Mouse (Mus musculus) ES-CJ7 (cell line): Measurements from ENCODE around the gene Lrrk1.

Experiments
- DNase-seq: peaks from one replicate; pipeline ENCODE4 v3.0.0; 2011; ENCODE audit warnings: low read depth, low spot score

Lrrk1 gene

DNA sequence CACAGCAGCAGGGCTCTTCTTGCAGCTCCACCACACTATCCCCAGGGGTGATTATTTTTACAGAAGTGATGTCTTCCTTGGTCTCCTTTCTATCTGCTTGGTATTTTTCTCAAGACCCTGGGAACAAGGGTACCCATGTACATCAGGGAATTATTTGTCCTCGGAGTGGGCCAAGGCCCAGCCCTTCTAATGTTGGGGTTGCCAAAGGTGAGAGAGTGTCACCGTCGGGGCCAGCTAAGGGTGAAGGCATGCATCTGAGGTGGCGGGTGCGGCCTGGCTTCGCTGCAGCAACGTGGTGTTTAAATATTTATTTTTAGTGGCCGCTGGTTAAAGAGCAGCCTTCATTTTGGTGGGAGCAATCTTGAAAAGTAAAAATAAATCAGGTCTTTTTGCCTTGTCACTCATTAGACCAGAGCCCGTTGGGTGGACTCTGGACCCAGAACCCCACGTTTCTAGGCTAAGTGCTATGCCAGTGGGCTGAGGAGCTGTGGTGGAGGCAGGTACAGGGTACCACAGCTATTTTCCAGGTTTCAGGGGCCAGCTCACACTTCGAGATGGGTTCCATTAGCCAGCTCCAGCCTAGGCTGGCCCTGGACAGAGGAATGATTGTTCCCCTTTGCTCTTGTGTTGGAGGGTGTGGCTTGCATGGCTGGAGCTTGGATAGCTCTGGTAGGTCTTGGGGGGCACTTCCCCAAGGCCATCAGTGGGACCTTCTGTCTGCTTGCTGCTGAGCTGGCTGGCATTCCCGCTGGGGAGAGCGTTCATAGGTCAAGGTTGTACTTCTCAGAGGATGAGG, 160.1 kb downstream of the Lrrk1 start:
- no peak for DNase-seq

DNA sequence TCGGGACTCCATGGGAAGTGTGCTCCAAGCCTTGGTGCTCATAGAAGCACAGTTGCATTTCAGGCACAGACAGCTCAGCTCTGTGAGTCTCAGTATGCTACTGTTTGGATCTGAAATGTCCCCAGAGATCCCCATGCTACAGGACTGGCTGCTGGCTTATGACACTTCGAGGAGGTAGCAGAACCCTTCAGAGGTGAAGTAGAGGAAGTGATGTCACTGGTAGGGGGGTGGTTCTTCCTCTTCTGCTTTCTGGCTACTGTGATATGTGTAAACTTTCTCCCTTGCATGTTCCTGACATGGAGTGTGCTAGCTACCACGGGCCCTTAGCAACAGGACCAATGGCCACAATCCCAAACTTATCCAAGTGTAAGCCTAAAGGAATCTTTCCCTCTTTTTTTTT, 162.3 kb downstream of the Lrrk1 start:
- no peak for DNase-seq

DNA sequence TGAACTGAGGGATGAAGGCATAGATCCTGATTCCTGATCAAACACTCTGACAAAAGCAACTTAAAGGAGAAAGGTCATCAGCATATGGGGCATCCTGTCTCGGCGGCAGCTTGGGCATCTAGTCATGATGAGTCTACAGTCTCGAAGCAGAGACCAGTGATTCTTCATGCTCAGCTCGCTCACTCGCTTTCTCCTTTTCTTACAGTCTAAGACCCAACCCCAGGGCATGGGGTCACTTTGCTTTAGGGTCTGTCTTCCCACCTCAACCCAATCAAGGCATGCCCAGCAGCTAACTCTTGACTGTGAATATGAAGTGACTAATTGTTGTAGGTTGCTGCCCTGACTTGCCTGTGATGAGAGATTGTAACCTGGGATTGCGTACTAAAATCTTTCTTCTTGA, 163.6 kb downstream of the Lrrk1 start:
- no peak for DNase-seq

DNA sequence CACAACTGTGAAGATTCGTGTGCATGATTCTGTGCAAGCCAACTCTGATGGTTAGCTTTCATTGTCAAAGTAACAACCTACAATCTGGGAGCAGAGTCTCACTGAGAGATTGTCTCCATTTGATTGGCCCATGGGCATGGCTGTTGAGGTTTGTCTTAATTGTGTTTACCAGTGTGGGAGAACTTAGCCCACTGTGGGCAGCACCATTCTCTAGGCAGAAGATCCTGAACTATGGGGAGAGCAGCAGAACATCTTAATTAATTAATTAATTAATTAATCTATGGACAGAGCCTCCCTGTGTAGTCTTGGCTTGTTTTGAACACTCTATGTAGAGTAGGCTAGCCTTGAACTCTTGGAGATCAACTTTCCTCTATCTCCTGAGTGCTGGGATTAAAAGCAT, 164.4 kb downstream of the Lrrk1 start:
- DNase-seq, result no peak

DNA sequence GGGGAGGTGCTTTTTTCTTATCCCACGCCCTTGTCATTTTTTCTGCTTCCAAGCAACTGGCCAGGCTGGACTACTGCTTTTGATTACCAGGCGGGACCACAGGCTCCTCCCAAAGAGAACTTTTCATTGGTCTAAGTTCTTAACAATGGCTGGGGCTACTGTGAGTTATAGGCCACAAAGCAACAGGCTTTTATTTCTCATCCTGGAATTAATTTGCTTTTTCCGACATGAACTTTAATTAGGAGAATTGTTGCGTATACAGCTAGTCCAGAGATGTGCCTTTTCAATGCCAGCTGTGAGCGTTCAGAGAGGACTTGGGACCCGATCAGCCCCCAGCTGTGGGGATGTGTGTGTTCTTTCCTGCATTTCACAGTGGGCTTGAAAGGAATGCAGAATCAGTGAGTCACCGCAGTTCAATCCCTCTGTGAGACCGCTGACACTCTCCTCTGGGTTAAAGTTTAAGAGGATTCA, 165.5 kb downstream of the Lrrk1 start:
- DNase-seq, result no peak

DNA sequence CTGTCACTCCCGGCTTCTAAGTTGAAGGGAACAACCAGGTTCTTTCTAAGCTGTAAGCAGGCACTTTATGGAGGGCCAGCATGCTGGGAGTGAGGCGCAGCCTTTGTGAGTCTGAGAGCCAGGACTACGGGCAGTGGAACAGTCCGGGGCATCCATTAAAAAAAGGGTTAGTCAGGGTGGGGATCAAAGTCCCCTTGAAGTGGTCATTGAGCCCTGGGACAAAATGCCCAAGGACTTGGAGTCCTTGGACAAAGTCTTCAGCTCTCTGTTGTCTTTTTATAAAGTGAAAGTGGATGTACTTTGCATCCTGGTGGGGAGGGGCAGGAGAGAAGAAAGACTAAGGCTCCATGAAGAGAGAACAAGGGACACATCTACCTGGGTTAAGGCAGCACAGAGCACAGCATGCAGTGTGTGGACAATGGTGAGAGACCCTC, 168.3 kb downstream of the Lrrk1 start:
- DNase-seq, result no peak

DNA sequence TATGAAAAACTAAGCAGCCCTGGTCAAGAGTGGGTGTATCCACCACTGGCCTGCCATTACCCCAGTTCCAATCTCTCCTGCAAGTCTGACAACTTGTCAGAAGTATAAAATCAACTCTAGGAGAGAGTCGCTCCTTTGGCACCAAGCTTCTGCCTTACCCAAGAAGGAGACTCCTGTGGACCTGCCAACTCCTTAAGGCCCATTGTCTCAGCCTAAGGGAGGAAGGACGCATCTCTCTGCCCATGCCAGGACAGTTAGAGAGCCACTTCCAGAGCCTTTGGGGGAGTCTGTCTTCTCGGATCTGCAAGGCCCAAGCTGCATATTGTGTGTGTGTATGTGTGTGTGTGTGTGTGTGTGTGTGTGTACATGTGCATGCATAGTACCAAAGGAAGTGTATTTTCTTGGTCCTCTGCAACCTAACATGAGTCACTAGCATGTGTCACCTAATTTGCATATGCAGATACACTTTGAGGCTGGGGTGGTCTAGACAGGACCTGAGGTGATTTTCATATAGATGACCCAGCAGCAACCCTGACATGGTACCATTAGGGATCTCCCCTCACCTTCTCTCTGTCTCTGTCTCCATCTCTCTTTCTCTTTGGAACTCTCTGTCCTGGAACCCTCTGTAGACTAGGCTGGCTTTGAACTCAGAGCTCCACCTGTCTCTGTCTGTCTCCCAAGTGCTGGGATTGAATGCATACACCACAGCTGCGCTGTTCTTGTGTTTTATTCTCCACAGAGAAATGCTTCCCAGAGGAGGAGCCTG, 168.9 kb downstream of the Lrrk1 start:
- no peak for DNase-seq

DNA sequence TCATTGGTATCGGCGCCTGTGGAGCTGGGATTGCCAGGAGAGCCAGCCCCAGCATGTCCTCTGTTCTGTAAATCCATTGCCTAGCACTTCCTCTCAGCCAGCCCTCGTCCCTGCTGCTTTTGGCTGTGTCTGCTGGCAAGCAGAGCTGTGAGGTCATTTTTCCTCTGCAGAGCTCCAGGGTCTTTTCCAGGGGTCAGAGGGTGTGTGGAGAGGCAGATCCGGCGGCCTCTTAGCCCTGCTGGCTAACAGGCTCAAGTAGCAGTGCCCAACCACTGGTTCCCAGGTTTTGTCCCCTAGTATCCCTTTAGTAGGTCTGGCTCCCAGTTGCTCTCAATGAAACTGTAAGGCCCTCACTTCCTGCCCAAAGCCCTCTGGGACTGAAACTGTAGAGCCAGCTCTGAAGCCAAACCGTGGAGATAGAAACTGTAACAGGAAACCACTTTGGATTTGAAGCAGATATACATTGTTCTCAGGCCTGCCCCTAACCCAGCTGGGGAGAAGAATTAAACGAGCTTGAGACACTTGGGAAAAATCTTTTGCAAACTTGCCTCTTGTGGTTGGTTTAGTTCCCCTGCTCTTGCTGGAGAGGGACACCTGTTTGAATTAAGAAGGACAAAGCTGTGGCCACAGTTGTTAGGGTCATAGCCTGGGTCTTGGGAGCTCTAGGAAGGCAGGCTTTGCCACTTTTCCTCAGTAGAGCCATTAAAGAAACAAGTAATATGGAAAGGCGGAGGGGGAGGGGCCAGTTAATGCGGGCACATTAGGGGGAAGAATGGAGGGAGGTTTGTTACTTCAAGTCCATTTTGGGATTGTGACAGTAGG, 169.7 kb downstream of the Lrrk1 start:
- no peak for DNase-seq

DNA sequence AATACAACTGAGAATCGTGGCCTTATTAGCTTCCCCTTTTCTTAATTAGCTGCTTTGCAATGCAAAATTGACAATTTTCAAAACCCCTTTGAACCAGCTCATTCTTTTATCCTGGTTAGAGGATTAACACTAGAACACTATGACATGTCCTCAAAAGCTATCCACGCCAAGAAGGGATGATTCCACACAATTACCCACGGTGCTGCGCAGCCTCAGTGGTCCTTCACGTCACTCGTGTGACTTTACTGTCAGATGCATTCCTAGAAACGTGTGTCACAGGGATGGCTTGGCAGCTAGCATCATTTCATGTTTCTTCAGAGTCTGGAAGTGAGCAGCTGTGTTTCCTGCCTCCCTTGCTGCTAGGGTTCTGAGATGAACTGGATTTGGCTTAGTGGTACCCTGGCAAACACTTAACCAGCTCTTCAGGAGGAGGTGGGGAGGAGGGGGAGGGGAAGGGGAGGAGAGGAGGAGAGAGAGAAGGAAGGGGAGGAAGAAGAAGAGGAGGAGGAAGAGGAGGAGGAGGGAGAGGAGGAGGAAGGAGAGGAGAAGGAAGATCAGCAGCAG, 170.5 kb downstream of the Lrrk1 start:
- DNase-seq, result no peak

DNA sequence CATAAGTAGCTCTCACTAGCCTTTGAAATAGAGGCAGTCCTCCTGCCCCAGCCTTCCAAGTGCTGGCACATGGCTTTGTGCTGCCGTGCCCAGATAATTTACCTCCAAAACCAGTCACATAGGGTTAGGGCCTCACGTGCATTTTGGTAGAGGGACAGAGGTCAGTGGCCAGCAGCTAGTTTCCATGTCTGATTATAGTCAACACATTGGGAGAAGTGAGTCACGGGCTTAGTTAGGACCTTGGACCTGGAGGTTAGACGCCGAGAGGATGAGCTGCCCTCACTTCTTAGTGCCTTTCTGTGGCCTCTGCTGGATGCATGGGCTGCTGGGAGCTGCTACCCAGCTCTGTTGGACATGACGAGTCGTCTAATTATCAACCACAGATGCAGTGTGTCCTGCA, 171.1 kb downstream of the Lrrk1 start:
- no peak for DNase-seq

DNA sequence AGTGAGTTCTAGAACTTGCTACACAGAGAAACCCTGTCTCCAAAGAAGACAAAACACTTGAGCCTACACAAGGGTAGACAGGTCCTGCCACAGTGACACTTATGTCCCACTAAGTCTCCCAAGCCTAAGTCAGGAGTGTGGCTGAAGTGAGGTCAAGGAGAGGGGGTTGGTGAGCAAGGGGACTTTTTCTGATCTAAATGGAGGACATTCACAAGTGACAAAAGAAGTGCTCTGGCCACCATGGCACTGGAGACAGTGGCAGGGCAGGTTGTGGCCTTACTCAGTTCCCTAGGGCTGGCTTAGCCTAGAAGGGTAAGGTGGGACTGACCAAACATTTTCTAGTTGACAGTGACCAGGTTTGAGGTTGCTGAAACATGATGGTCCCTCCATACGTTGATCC, 172.2 kb downstream of the Lrrk1 start:
- no peak for DNase-seq

DNA sequence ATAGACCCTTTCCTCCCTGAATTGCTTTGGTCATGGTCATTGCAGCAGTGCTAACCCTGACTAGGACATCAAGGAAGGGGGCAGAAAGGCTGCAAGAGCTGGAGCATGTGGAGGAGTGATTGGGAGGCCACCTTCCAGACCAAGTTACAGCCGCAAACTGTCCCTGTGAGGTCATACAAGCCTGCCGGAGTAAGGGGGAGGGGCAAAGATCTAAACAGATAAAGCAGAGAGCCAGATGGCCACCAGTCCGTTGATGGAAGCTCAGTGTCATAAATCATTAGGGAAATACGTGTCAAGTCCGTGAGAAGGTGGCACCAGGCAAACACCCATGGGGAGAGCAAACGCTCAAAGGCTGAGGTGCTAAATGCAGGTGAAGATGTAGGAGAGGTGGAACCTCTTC, 173.7 kb downstream of the Lrrk1 start:
- no peak for DNase-seq

DNA sequence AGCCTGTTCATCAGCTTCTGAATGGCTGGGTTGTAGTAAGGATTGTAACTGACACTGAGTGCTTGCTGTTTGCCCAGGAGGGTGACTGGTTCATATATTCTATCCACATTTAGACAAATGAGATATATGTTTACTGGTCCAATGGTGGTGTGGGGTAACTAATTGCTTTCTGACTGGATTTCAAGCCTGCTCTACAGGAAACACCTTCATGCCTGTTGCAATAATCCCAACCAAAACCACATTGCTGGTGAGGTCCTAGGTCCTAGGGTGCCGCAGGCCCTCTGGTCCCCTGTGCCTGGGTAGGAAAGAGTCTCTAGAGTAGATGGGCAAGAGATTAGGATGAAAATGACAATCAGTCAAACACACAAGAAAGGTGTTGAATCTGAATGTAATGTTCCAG, 175.3 kb downstream of the Lrrk1 start:
- DNase-seq, result no peak

DNA sequence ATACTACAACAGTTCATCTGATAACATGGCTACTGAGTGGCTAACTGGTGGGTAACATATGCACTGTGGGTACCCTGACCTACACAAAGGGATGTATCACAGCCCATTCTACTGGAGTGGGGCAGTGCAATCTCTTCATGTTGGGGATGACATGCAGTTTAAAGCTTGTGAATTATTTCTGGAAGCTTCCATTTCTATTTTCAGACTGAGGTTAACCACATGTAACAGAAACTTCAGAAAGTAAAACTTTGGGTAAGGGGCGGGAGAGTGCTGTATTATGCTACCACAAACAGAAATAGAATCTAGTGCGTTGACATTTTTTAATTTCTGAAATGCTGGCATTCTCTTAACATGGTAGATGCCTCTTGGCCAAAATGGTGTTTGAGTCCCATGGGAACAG, 178.2 kb downstream of the Lrrk1 start:
- DNase-seq, result no peak

DNA sequence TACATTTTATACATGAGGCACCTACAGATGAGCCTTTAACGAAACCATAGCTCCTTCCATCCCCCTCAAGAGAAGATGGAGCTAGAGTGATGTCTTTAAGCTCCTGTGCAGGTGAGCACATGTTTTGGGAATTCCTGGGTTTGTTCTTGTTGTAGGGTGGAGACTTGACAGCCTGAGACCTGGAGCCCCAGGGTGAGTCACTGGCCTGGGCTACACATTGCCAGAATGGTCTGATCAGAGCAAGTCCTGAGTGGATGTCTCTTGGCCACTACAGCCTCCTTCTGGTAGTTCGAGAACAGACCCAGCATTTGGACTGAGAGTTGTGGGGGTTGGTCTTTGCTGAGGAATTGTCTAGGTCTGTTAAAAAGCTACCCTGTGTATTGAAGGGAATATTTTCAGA, 186.5 kb downstream of the Lrrk1 start:
- no peak for DNase-seq

DNA sequence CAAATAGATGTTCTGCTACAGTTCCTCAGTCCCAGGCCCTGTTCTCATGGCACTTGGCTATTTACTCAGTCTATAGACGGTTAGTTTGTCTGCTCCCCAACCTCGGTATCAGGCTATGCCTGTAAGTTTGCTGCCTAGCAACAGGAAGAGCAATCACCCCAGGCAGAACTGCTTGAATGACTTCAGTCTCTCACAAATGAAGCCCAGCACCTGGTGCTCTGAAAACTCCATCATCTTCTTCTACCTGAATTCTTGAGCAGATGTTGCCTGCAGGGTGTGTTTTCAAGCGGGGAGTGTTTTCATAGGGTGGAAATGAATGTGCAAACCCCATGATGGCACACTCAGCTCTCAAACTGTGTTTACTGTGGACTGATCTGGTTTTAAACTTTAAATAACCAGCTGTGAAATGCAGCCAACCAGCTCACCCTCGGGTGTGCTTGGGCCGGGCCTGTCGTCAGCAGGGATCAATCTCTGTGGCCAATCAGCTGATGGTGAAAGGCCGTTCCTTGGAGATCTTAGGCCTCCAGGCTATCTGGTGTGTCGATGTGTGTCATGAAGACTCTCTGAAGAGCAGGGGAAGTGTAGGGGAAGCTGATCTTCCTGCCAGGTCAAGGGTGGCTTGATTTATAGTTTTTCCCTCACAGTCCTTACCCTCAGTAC, 187.2 kb downstream of the Lrrk1 start:
- no peak for DNase-seq

DNA sequence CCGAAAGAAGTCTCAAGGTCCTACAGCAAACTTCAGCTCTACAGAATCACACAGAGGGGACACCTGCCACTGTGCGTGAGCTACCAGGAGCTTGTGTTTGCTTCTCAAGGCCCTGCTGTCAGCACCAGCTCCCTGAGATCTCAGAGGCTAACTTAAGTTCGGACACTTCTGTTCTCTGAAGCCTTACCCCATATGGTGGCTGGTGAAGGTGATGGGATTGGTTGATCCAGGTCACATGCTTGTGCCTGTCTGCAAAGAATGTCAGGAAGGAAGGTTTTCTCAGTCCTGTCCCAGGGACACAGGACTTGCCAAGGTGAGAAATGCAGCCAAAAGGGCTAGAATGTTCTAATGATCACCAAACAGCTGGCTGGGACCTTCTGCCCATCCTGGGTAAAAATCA, 187.8 kb downstream of the Lrrk1 start:
- DNase-seq, result no peak

DNA sequence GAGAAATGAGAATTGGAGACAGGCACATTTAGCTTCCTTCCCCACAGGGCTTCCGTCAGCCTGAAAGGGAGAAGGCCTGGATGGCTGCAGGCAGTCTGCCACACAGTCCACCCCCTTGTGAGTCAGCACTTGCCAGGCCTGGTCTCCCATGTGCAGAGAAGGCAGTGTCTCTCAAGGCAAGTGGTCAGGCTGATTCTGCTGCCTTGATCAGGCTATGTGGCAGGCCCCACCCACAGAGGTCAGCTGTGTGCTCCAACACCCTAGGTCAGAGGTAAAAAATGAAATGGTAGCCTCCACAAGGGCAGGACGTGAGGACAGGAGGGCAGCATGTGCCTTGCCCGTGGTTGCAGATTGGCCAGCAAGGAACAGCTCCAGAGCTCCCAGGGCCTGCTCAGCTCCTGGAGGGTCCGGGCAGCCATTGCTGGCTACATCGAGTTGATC, 188.7 kb downstream of the Lrrk1 start:
- DNase-seq, result no peak

DNA sequence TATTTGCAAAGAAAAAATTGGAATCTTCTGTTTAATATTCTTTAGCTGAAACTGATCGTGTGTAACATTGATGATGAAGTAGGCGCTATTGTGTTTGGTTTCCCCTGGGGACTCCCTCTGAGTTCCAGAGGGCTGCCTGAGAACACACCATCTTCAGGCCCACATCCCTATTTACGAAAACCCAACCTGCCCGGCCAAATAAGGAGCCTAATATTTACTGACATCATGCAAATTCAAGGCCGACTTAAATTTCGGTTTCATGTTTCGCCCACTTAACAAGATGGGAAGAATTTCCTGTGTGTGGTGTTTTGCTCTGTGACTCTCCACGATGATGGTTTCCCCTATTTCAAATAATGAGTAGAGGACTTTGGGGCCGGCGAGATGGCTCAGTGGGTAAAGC, 189.7 kb downstream of the Lrrk1 start:
- no peak for DNase-seq

DNA sequence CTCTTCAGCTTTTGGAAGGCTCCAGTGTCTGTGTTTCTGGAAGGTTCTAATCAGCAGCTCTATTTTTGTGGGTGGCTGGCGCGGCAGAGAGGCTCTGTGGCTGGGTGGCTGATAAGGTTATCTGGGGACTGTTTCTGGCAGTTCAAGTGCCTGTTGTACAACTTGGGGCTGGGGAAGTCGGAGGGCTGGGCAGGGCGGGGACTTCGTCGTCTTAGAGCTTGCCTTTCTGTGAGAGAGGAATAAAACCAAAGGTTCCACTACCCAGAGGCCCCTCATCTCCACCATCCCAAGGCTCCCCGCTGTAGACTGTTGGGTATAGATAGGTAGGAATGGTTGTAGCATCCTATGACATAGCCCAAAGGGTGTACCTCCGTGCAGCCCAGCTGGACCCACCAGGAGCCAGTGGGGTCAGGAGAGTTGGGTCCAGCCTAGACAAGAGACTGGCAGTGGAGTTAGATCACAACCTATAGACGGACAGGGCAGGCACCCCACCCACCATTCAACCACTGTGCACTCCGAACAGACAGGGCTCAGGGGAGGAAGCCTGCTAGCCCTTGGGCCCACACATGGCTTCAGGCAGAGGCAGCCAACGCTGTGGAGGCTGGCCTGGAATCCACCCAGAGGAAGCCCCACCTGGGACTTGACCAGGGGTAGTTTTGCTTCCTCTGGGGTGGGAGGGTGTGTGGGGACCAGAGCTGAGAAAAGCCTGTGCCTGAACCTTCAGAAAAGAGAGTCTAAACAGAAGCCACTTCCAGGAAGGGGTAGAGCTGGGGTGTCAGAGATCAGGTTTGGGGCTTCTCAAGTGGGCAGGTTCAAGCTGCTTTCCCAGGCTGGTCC, 191.3 kb downstream of the Lrrk1 start:
- no peak for DNase-seq
